Mouse (Mus musculus): ENCODE data around the gene Aox1.

Gene Aox1

GRCm38 (mm10) chr1:58065151-58065550, 35.4 kb downstream of the Aox1 start:
- no peak for ATAC-seq (ENCODE audit: low TSS enrichment)

- no peak for ATAC-seq (ENCODE audit: low TSS enrichment)
Measured at GRCm38 (mm10) chr1:58065606-58066005, 35.9 kb downstream of the Aox1 start.

- no peak for ATAC-seq (ENCODE audit: low TSS enrichment)
Measured at GRCm38 (mm10) chr1:58069181-58069580, 39.5 kb downstream of the Aox1 start.

- ATAC-seq (ENCODE audit: low TSS enrichment), result peak; percentile 55; the same call in 1 of the 2 replicates
Measured at GRCm38 (mm10) chr1:58070091-58070490, 40.4 kb downstream of the Aox1 start.

GRCm38 (mm10) chr1:58071006-58071405, 41.3 kb downstream of the Aox1 start:
- ATAC-seq (ENCODE audit: low TSS enrichment), result no peak

GRCm38 (mm10) chr1:58071509-58071908, 41.8 kb downstream of the Aox1 start:
- no peak for ATAC-seq (ENCODE audit: low TSS enrichment)

- no peak for ATAC-seq (ENCODE audit: low TSS enrichment)
Measured at GRCm38 (mm10) chr1:58072416-58072815, 42.7 kb downstream of the Aox1 start.

- ATAC-seq (ENCODE audit: low TSS enrichment), result no peak
Measured at GRCm38 (mm10) chr1:58072991-58073730, 43.4 kb downstream of the Aox1 start.

GRCm38 (mm10) chr1:58074266-58074665, 44.5 kb downstream of the Aox1 start:
- ATAC-seq (ENCODE audit: low TSS enrichment), result no peak

GRCm38 (mm10) chr1:58077882-58078281, 48.2 kb downstream of the Aox1 start:
- ATAC-seq (ENCODE audit: low TSS enrichment), result no peak

- ATAC-seq (ENCODE audit: low TSS enrichment), result no peak
Measured at GRCm38 (mm10) chr1:58078390-58078789, 48.7 kb downstream of the Aox1 start.

GRCm38 (mm10) chr1:58079689-58080088, 50.0 kb downstream of the Aox1 start:
- no peak for ATAC-seq (ENCODE audit: low TSS enrichment)

- no peak for ATAC-seq (ENCODE audit: low TSS enrichment)
Measured at GRCm38 (mm10) chr1:58080446-58080845, 50.7 kb downstream of the Aox1 start.

GRCm38 (mm10) chr1:58081356-58081755, 51.6 kb downstream of the Aox1 start:
- no peak for ATAC-seq (ENCODE audit: low TSS enrichment)

GRCm38 (mm10) chr1:58089316-58089715, 59.6 kb downstream of the Aox1 start:
- ATAC-seq (ENCODE audit: low TSS enrichment), result no peak

- peak; percentile 38; the same call in 1 of the 2 replicates for ATAC-seq (ENCODE audit: low TSS enrichment)
Measured at GRCm38 (mm10) chr1:58090191-58090590, 60.5 kb downstream of the Aox1 start.

GRCm38 (mm10) chr1:58091213-58091612, 61.5 kb downstream of the Aox1 start:
- no peak for ATAC-seq (ENCODE audit: low TSS enrichment)

- no peak for ATAC-seq (ENCODE audit: low TSS enrichment)
Measured at GRCm38 (mm10) chr1:58091992-58092560, 62.3 kb downstream of the Aox1 start.

- no peak for ATAC-seq (ENCODE audit: low TSS enrichment)
Measured at GRCm38 (mm10) chr1:58097338-58097737, 67.6 kb downstream of the Aox1 start.

GRCm38 (mm10) chr1:58099119-58099518, 69.4 kb downstream of the Aox1 start:
- ATAC-seq (ENCODE audit: low TSS enrichment), result no peak

GRCm38 (mm10) chr1:58101531-58102146, 71.9 kb downstream of the Aox1 start:
- ATAC-seq (ENCODE audit: low TSS enrichment), result no peak

GRCm38 (mm10) chr1:58102494-58102893, 72.8 kb downstream of the Aox1 start:
- no peak for ATAC-seq (ENCODE audit: low TSS enrichment)

GRCm38 (mm10) chr1:58105685-58106084, 76.0 kb downstream of the Aox1 start:
- no peak for ATAC-seq (ENCODE audit: low TSS enrichment)
